Mouse (Mus musculus): ENCODE measurements around the gene Mmrn2. TPM values are rescaled to one million over a fixed set of nuclear protein-coding genes. Genes with fewer than 3 reads are reported as not detected.

The Mmrn2 gene
- polyA plus RNA-seq (2015; fragmentation: Nextera tagmentation; extraction: Ambion mirVana): 7.2 and 8.5 TPM in 2 replicates

DNA sequence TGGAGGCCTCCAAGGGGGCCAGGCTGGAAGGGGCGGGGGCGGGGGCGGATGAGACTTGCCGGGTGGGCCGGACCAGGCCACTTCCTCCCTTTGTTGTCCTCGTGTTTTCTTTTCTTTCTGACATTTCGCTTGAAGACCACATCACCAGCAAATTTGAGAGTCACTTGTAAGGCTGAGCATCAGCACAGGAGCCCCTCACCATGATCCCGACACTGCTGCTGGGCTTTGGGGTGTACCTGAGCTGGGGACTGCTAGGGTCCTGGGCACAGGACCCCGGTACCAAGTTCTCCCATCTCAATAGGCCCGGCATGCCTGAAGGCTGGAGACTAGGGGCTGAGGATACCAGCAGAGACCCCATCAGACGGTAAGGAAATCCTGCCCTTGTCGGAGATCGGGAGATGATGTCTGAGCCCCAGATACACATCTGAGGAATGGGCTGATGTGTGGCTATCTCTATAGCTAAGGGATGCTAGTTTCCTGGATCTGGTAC is at the start of gene Mmrn2:
TSS of gene Mmrn2 (plus strand) at position 51 of the 490 bp plus-strand sequence.

GRCm38 (mm10) chr14:34355301-34355700 is 20.0 kb upstream of the Mmrn2 start, which contains the start of gene Fam25c:
Fam25c (minus strand) TSS chr14:34355433.

DNA sequence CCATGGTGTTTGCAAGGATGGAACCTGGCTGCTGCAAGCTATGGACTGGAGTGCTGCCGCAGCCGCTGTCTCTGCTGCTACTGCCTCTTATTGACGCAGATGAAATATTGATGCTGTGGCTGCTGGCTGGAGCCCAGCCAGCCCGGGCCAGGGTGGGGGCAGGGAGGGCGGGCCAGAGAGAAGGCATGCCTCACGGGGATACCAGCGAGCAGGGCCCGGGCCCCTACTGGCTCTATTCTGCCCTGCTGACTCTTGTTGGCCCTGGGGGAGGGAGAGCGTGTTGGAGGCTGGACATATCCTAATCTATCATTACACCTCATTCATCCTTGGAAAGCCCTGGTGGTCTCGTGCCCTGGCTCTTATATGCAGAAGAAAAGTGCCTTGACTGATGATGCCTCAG is 688 bp upstream of the Mmrn2 start, which contains the start of gene Sncg:
TSS of gene Sncg (minus strand) at position 213 of the 400 bp plus-strand sequence.

Other genes starting within 250 kb of the Mmrn2 start
- not detected in 2 replicates for gene Npy4r, start 223.0 kb upstream of the Mmrn2 start, polyA plus RNA-seq (2015; fragmentation: Nextera tagmentation; extraction: Ambion mirVana)
- 0.22 and 0.27 TPM in 2 replicates for gene Gprin2, start 173.8 kb upstream of the Mmrn2 start, polyA plus RNA-seq (2015; fragmentation: Nextera tagmentation; extraction: Ambion mirVana)
- gene Syt15, start 155.9 kb upstream of the Mmrn2 start, polyA plus RNA-seq (2015; fragmentation: Nextera tagmentation; extraction: Ambion mirVana): 0.71 and 0.97 TPM in 2 replicates
- 7.7 and 8.1 TPM in 2 replicates for gene Shld2, start 65.0 kb upstream of the Mmrn2 start, polyA plus RNA-seq (2015; fragmentation: Nextera tagmentation; extraction: Ambion mirVana)
- 58.0 and 61.5 TPM in 2 replicates for gene Glud1, start 64.7 kb upstream of the Mmrn2 start, polyA plus RNA-seq (2015; fragmentation: Nextera tagmentation; extraction: Ambion mirVana)
- gene Fam25c, start 20.0 kb upstream of the Mmrn2 start, polyA plus RNA-seq (2015; fragmentation: Nextera tagmentation; extraction: Ambion mirVana): 36.1 TPM in 1 of 2 replicates, not detected in the other
- gene Sncg, start 676 bp upstream of the Mmrn2 start, polyA plus RNA-seq (2015; fragmentation: Nextera tagmentation; extraction: Ambion mirVana): 5.3 TPM in 2 replicates
- gene Bmpr1a, start 127.9 kb downstream of the Mmrn2 start, polyA plus RNA-seq (2015; fragmentation: Nextera tagmentation; extraction: Ambion mirVana): 37.2 and 46.2 TPM in 2 replicates
- not detected in 2 replicates for gene 9230112D13Rik, start 147.3 kb downstream of the Mmrn2 start, polyA plus RNA-seq (2015; fragmentation: Nextera tagmentation; extraction: Ambion mirVana)
- 933 and 1,078 TPM in 2 replicates for gene Ldb3, start 213.2 kb downstream of the Mmrn2 start, polyA plus RNA-seq (2015; fragmentation: Nextera tagmentation; extraction: Ambion mirVana)
- gene Opn4, start 224.7 kb downstream of the Mmrn2 start, polyA plus RNA-seq (2015; fragmentation: Nextera tagmentation; extraction: Ambion mirVana): 3.6 and 3.9 TPM in 2 replicates